Mouse (Mus musculus) heart, postnatal 25 days (tissue): ENCODE results near the gene Hyou1. TPM values are rescaled to one million over a fixed set of nuclear protein-coding genes. Genes with fewer than 3 reads are reported as not detected.
"Not testable (repeated sequence)": the region's sequence is repeated elsewhere in the genome, so short reads cannot be mapped to it uniquely, and the experiment has no call there.

Source experiments
- DNase-seq: peaks from one replicate; pipeline ENCODE4 v3.0.0; 2022; ENCODE audit warnings: low spot score
- intact Hi-C: fragments of 180-260 bp; cut with DNase I; formaldehyde crosslinking; loops from one replicate; pipeline ENCODE4 v1.15.1; 2025
- total RNA-seq, 2 experiments: library from RNA; stranded (reverse); gene quantifications; 2 replicates each; pipeline ENCODE4 v1.2.3; 2021

Hyou1 gene
- total RNA-seq: 10 to 100 TPM; 70.2 to 78.9 TPM

- intact Hi-C loops: no loop called here
- DNase-seq: peak; percentile 98
Observed at GRCm38 (mm10) chr9:44379054-44379834, at the start of gene Hyou1. Gene Hyou1 (plus strand): TSS chr9:44379490.

DNA sequence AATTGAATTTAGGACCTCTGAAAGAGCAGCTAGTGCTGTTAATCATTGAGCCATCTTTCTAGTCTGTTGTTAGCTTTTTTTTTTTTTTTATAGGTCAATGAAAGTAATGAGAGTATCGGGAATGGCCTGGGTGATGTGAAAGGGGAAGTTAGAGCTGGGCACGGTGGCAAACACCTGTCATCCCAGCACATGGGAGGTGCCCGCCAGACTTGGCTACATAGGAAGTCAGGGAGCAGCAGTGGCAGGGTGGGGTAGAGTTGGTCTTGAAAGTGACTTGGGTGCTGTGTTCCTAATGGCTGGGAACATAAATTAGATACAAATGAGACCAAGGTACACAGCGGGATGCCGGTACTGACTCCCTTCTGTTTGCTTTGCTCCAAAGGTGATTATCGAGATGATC, 48.6 kb upstream of the Hyou1 start:
- intact Hi-C loops: no loop called here

DNA sequence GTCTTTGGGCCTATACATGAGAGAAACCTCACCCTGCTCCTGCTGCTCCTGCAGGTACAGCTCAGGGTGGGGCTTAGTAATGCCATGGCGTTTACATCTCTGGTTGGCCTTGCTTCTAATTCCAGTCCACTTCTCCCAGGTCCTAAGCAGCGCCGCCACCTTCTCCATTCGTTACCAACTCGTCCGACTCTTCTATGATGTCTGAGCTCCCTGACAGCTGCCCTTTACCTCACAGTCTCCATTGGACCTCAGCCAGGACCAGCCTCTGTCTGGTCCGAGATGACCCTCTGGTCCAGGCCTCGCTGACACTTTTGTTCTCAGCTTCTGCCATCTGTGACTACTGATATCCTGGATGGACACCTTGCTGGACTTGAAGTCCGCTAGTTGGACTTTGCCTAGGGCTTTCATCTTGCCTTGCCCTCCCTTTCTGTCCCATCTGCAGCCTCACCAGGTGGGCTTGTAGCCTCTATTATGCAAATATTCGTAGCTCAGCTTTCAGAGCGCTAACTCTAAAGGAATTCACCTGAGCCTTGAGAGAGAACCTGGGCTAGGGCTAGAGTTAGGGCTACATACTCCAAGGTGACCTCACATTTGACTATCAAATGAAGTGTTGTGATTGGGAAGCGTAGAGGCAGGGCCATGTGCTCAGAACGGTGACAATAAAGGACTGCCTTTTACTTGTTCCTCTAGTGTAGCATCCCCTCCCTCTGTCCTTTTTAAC, 46.2 kb upstream of the Hyou1 start:
- no peak for DNase-seq
- intact Hi-C loops: no loop called here

More for the DNA sequence above, 48.6 kb upstream of the Hyou1 start:
- no peak for DNase-seq

- peak; percentile 99 for DNase-seq
- intact Hi-C loops: loop anchor here (5.0 kb wide), 1 partner anchor 42 kb away; no protein-coding TSS in a partner anchor
Observed at GRCm38 (mm10) chr9:44334396-44335330, 44.6 kb upstream of the Hyou1 start, which contains the start of gene H2afx. Gene H2afx (plus strand): TSS chr9:44334694.

DNA sequence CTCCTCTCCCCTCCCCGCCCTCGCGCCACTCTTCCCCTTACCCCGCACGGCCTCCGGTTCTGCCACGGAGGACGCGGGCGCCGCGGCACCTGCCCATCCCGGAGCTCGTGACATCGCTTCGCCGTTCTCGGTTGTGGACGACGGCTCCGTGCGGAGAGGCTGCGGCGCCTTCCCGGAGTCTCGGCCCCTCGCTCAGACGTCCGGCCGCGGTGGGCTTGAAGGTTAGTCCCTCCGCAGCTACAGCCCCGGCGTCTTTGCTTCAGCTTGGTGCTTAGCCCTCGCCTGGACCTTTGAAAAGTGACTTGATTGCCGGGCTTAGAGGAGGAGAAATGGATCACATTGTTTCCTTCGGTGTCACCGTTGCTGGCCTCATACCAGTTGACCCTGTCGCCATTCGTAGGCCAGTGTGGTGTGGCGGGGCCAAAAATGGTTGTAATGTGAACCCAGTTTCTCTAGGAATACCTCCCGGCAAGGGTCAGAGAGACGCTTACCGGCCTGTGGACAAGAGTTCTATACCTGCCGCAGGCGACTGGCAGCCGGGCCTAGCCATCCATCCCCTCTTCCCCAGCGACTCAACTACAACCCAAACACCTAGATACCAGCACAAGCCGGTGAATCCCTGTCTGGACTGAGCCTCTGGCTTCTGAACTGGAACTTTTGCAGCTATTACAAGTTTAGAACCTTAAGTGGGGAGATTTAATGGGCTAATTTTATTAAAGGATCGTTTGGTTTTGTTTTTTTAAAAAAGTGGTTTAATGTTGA, 43.8 kb upstream of the Hyou1 start:
- DNase-seq: no peak
- intact Hi-C loops: loop anchor here (5.0 kb wide), 1 partner anchor 43 kb away; no protein-coding TSS in a partner anchor

DNA sequence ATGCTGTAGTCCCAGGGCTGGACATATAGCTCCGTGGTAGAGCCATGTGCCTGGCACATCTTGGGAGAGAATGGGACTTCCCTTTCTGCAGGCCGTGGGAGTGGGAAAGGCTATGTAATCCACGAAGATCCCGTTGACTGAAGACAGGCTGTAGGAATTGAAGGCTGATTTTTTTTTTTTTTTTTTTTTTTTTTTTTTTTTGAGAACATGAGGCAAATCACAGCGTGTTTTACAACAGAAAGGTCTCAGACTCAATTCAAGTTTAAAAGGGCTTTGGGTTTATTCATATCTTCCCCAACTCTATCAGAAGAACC, 43.2 kb upstream of the Hyou1 start:
- intact Hi-C loops: loop anchor here (5.0 kb wide), 1 partner anchor 44 kb away; no protein-coding TSS in a partner anchor

DNA sequence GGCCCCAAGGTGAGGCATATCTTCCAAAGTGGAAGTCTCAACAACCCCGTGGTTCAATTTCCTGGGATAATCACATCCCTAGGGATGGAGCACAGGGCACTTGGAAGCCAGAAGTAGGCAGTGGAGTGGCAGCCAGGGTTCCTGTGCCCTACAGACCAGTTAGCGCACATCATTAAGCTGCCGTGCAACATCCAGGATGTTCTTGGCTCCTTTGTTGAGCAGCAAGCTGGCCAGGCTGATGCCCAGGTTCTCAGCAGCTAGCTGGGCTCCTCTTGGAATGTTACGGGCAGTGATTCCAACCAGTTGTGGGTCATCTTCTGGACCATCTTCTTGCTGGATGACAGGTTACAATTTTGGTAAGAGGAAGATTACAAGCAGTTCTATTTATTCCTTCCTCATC, 42.8 kb upstream of the Hyou1 start:
- not testable (repeated sequence) for DNase-seq
- intact Hi-C loops: loop anchor here (5.0 kb wide), 1 partner anchor 44 kb away; no protein-coding TSS in a partner anchor

More for the DNA sequence above, 43.2 kb upstream of the Hyou1 start:
- DNase-seq: no peak

- no peak for DNase-seq
- intact Hi-C loops: loop anchor here (5.0 kb wide), 1 partner anchor 45 kb away; no protein-coding TSS in a partner anchor
Observed at GRCm38 (mm10) chr9:44336964-44337363, 42.3 kb upstream of the Hyou1 start.

DNA sequence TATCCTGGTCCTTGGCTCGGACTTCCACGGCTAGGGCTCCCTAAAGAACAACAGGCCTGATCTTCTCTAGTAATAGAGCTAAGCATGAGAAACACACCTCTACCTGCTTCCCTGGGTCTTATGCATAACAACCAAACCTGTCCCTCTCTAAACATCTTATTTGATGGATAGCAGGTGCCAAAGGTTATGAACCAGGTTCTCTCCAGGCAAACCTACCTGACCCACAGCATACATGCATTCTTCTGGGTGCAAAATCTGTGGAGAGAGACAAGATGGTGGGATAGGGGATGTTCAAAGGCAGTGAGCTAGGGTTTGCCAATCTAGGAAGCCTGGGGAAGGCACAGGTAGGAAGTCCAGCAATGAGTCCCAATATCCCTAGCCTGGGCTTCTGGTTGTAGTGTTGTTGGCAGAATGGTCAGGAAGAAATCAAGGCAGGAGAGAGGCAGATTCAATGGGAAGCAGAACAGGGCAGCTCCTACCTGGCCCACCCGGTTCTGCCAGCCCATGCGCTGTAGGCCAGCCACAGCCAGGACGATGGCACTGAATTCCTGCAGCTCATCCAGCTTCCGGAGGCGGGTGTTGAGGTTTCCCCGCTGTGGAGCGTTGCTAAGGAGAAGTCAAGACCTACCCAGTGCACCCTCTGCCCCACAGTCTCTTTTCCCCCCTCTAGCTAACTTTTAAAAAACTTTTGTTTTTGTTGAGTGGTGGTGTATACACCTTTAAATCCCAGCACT, 41.7 kb upstream of the Hyou1 start:
- intact Hi-C loops: loop anchor here (5.0 kb wide), 1 partner anchor 45 kb away; no protein-coding TSS in a partner anchor
- no peak for DNase-seq

- DNase-seq: no peak
- intact Hi-C loops: loop anchor here (5.0 kb wide), 1 partner anchor 46 kb away; no protein-coding TSS in a partner anchor
Observed at GRCm38 (mm10) chr9:44338574-44338973, 40.7 kb upstream of the Hyou1 start.

DNA sequence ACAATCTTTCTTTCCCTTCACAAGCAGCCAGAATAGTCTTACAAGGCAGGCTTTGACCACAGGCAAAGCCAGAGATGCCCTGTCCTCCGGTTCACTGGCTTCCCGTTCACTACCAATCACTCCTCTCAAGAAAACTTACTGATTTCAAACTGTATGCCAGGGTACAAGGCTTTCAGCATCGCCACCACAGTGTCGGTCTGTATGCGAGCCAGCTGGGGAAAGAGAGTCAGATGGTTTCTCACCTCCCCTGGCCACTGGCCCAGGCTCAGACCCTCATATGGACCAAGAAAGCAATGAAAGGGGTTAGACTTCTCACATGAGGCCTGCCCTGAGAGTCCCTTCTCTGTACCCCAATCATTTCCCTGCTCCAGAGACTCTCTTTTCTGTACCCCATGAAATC, 37.8 kb upstream of the Hyou1 start:
- no peak for DNase-seq
- intact Hi-C loops: no loop called here

- no peak for DNase-seq
- intact Hi-C loops: no loop called here
Observed at GRCm38 (mm10) chr9:44342173-44342572, 37.1 kb upstream of the Hyou1 start.

DNA sequence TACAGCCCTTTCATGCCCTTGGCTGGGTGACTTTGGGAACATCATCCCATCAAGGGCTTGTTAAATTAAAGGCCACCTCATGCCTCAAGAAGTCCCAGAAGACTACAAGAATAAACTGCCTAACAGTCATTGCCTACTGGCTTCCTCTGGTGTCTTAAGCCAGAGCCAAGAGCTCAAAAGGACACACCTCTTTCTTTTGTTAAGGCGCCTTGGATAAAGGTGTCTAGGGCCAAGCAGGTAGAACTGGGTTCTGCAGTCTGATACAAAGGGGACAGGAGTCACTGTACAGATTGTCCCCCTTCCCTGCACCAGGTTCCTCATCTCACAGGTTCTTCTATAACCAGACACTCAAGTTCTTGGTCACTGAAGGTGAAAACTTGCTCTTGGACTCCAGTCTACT, 36.7 kb upstream of the Hyou1 start:
- DNase-seq: no peak
- intact Hi-C loops: no loop called here

DNA sequence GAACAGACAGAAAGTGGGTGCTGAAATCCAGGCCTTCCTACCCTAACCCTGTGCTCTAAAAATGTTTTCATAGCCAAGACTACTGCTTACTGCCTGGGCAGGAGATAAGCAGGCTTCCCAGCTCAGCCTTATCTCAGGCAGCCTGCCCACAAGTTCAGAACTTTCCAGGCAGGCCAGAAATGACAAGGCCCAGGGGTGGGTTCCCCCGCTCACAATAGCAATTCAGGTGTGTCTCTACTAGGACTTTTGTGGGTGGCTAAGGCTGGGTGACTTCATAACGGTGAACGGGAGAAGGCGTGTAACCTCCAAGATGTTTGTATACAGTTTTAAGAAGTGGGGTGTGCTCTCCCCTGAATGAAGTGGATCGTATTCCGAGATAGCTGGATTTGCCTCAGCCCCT, 36.0 kb upstream of the Hyou1 start:
- intact Hi-C loops: no loop called here
- DNase-seq: no peak

DNA sequence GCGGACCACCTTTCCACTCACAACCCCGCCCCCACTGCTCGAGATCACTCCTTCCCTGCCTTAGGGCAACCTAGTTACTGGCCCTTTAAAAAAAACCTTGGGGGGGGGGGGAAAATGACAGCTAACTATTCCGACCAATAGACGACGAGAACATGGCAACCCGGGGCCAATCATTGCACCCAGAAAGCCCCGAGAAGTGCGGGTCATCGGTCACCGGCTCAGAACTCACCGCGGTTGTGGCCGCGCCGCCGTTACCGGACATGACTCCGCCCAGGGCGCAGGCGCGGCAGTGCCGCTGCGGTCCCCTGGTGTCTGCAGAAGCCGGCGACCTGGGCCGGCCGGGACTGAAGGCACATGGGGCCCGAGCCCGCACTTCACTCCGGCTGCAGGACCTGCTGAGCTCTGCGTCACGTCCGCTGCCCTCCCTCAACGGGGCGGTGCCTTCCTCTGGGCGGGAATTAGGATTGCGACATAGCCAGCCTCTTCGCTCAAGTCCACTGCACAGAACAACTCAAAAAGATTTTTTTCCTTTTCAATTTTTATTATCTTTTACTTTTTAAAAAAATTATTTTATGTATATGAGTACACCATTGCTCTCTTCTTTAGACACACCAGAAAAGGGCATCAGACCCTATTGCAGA, 35.4 kb upstream of the Hyou1 start, which contains the start of gene Hmbs:
Hmbs (minus strand) TSS at position 448 of the 641 bp plus-strand sequence.
- peak; percentile 83 for DNase-seq
- intact Hi-C loops: no loop called here

DNA sequence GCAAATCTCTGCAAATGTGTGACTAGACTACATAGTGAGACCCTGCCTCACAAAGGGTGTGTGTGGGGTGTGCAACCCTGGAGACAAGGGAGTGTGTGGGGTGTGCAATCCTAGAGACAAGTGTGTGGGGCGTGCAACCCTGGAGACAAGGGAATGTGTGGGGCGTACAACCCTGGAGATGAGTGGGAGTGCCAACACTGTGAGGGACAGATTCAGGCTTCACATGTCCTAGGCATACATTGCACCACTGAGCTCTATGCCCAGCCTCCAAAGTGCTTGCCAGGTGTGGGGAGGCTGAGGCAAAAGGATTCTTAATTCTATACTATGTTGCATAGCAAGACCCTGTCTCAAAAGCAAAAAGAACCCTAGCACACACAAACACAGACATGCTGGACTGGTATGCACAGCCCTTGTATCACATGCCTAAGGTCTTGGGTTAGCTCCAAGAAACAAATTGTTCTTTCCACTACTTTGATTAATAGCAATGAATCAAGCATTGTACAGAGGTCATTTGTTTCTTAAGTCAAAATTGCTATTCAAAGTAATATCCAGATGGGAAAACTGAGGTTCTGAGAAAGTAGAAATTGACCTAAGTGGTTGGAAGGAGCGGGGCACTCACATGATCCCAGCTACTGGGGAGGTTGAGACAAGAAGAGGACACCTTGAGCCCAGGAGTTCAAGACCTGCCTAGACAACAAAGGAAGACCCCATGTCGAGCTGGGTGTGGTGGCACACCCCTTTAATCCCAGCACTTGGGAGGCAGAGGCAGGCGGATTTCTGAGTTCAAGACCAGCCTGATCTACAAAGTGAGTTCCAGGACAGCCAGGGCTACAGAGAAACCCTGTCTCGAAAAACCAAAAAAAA, 33.5 kb upstream of the Hyou1 start:
- intact Hi-C loops: no loop called here
- no peak for DNase-seq

DNA sequence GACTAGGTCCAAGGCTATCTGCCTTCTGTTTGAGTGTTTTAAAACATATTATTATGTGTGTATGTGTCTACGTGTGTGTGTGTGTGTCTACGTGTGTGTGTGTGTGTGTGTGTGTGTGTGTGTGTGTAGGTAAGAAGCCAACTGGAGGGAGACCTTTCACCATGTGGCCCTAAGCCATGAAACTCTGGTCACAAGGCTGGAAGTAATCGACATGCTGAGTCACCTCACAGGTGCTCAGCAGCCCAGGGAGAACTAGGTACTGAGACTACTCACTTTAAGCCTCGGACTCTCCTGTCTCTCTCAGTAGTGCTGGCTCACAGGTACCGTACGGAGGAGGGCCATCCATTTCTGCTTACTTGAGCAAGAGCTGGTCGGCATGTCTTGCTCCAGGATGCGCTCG, 32.1 kb upstream of the Hyou1 start:
- intact Hi-C loops: no loop called here

More for the DNA sequence above, 32.1 kb upstream of the Hyou1 start:
- no peak for DNase-seq
